Mouse (Mus musculus): ENCODE measurements around the gene Amph. TPM values are rescaled to one million over a fixed set of nuclear protein-coding genes. Genes with fewer than 3 reads are reported as not detected.

Amph gene
- total and polyA plus RNA-seq, 2 experiments from 2014 or later = 63.8 to 110 TPM

GRCm38 (mm10) chr13:19081932-19082331, 133.9 kb downstream of the Amph start:
- DNase-seq (ENCODE audit: low spot score) = no peak
- Histone ChIP-seq H3K36me3 (ENCODE audit: insufficient read depth, low read length) (peaks cover 7% of the 10 kb centered on the region; the same call in 1 of the 2 replicates), H3K9me3 (ENCODE audit: low read length) (no peaks in the 10 kb centered on the region), H3K4me1 (ENCODE audit: insufficient read depth, low read length) (no peaks in the 10 kb centered on the region), H3K4me2 (ENCODE audit: low read depth, low read length, poor library complexity, severe bottlenecking) (no peak overlapping the region), H3K27ac (ENCODE audit: low read depth, low read length) (no peak overlapping the region), H3K27me3 (ENCODE audit: insufficient read depth, low read length) (no peaks in the 10 kb centered on the region), H3K9ac (replicated peaks; ENCODE audit: low read length, poor library complexity, severe bottlenecking) (no peak overlapping the region), H3K4me3 (ENCODE audit: low read depth, low read length) (no peak overlapping the region)
- TF ChIP-seq CTCF (IDR thresholded peaks at IDR 0.05) = no peak
- WGBS = 90% methylated on average over 4 of the region's 4 CpGs
- no peak for ATAC-seq (ENCODE audit: low FRiP score)

GRCm38 (mm10) chr13:19094571-19094970, 146.6 kb downstream of the Amph start:
- no peaks in the 10 kb centered on the region for H3K9me3 ChIP-seq (ENCODE audit: low read length)
- no peaks in the 10 kb centered on the region for H3K36me3 ChIP-seq (ENCODE audit: insufficient read depth, low read length)
- no peak overlapping the region for H3K9ac ChIP-seq (replicated peaks; ENCODE audit: low read length, poor library complexity, severe bottlenecking)
- H3K4me3 ChIP-seq (ENCODE audit: low read depth, low read length) = no peak overlapping the region
- no peak overlapping the region for H3K4me2 ChIP-seq (ENCODE audit: low read depth, low read length, poor library complexity, severe bottlenecking)
- no peaks in the 10 kb centered on the region for H3K4me1 ChIP-seq (ENCODE audit: insufficient read depth, low read length)
- ATAC-seq (ENCODE audit: low FRiP score) (no peak), DNase-seq (ENCODE audit: low spot score) (no peak)
- 85% methylated on average over 6 of the region's 6 CpGs for WGBS
- H3K27ac ChIP-seq (ENCODE audit: low read depth, low read length) = no peak overlapping the region
- no peak for TF ChIP-seq CTCF (IDR thresholded peaks at IDR 0.05)
- H3K27me3 ChIP-seq (ENCODE audit: insufficient read depth, low read length) = no peaks in the 10 kb centered on the region

GRCm38 (mm10) chr13:19097117-19097516, 149.1 kb downstream of the Amph start:
- Histone ChIP-seq H3K4me1 (ENCODE audit: insufficient read depth, low read length) (no peaks in the 10 kb centered on the region), H3K36me3 (ENCODE audit: insufficient read depth, low read length) (peaks cover 5% of the 10 kb centered on the region; the same call in 1 of the 2 replicates), H3K9me3 (ENCODE audit: low read length) (no peaks in the 10 kb centered on the region), H3K9ac (replicated peaks; ENCODE audit: low read length, poor library complexity, severe bottlenecking) (no peak overlapping the region), H3K4me3 (ENCODE audit: low read depth, low read length) (no peak overlapping the region), H3K27ac (ENCODE audit: low read depth, low read length) (no peak overlapping the region), H3K4me2 (ENCODE audit: low read depth, low read length, poor library complexity, severe bottlenecking) (no peak overlapping the region), H3K27me3 (ENCODE audit: insufficient read depth, low read length) (no peaks in the 10 kb centered on the region)
- ATAC-seq (ENCODE audit: low FRiP score) = no peak
- peak; percentile 13 for DNase-seq (ENCODE audit: low spot score)
- no peak for TF ChIP-seq CTCF (IDR thresholded peaks at IDR 0.05)
- 92% methylated on average over 4 of the region's 4 CpGs for WGBS

GRCm38 (mm10) chr13:19101889-19102402, 153.9 kb downstream of the Amph start:
- no peak for TF ChIP-seq CTCF (IDR thresholded peaks at IDR 0.05)
- Histone ChIP-seq H3K27me3 (ENCODE audit: insufficient read depth, low read length) (no peaks in the 10 kb centered on the region), H3K4me3 (ENCODE audit: low read depth, low read length) (no peak overlapping the region), H3K4me2 (ENCODE audit: low read depth, low read length, poor library complexity, severe bottlenecking) (no peak overlapping the region), H3K4me1 (ENCODE audit: insufficient read depth, low read length) (no peaks in the 10 kb centered on the region), H3K9ac (replicated peaks; ENCODE audit: low read length, poor library complexity, severe bottlenecking) (no peak overlapping the region), H3K27ac (ENCODE audit: low read depth, low read length) (no peak overlapping the region), H3K9me3 (ENCODE audit: low read length) (no peaks in the 10 kb centered on the region), H3K36me3 (ENCODE audit: insufficient read depth, low read length) (peaks cover 7% of the 10 kb centered on the region; the same call in 1 of the 2 replicates)
- WGBS = 88% methylated on average over 10 of the region's 10 CpGs
- no peak for ATAC-seq (ENCODE audit: low FRiP score)
- peak; percentile 3 for DNase-seq (ENCODE audit: low spot score)

- no peak overlapping the region for H3K4me3 ChIP-seq (ENCODE audit: low read depth, low read length)
- H3K4me1 ChIP-seq (ENCODE audit: insufficient read depth, low read length) = no peaks in the 10 kb centered on the region
- H3K27ac ChIP-seq (ENCODE audit: low read depth, low read length) = no peak overlapping the region
- ATAC-seq (ENCODE audit: low FRiP score) = no peak
- peak; percentile 72 for DNase-seq (ENCODE audit: low spot score)
- H3K4me2 ChIP-seq (ENCODE audit: low read depth, low read length, poor library complexity, severe bottlenecking) = no peak overlapping the region
- peaks cover 3% of the 10 kb centered on the region; the same call in 1 of the 2 replicates for H3K36me3 ChIP-seq (ENCODE audit: insufficient read depth, low read length)
- no peaks in the 10 kb centered on the region for H3K27me3 ChIP-seq (ENCODE audit: insufficient read depth, low read length)
- peak; percentile 65 for TF ChIP-seq CTCF (IDR thresholded peaks at IDR 0.05)
- WGBS = 60% methylated on average over 5 of the region's 5 CpGs
- H3K9me3 ChIP-seq (ENCODE audit: low read length) = no peaks in the 10 kb centered on the region
- H3K9ac ChIP-seq (replicated peaks; ENCODE audit: low read length, poor library complexity, severe bottlenecking) = no peak overlapping the region
Observed at GRCm38 (mm10) chr13:19106418-19106817, 158.4 kb downstream of the Amph start.

GRCm38 (mm10) chr13:19109331-19109730, 161.3 kb downstream of the Amph start:
- no peak overlapping the region for H3K4me3 ChIP-seq (ENCODE audit: low read depth, low read length)
- no peak overlapping the region for H3K27ac ChIP-seq (ENCODE audit: low read depth, low read length)
- DNase-seq (ENCODE audit: low spot score) = no peak
- WGBS = 45% methylated on average over 3 of the region's 3 CpGs
- no peak for TF ChIP-seq CTCF (IDR thresholded peaks at IDR 0.05)
- no peaks in the 10 kb centered on the region for H3K4me1 ChIP-seq (ENCODE audit: insufficient read depth, low read length)
- H3K9ac ChIP-seq (replicated peaks; ENCODE audit: low read length, poor library complexity, severe bottlenecking) = no peak overlapping the region
- no peaks in the 10 kb centered on the region for H3K36me3 ChIP-seq (ENCODE audit: insufficient read depth, low read length)
- no peak overlapping the region for H3K4me2 ChIP-seq (ENCODE audit: low read depth, low read length, poor library complexity, severe bottlenecking)
- H3K9me3 ChIP-seq (ENCODE audit: low read length) = no peaks in the 10 kb centered on the region
- ATAC-seq (ENCODE audit: low FRiP score) = no peak
- H3K27me3 ChIP-seq (ENCODE audit: insufficient read depth, low read length) = no peaks in the 10 kb centered on the region

All from midbrain, postnatal 0 days (tissue).